ENCODE assay signal across 29 mouse cellular contexts in the genomic region with DNA sequence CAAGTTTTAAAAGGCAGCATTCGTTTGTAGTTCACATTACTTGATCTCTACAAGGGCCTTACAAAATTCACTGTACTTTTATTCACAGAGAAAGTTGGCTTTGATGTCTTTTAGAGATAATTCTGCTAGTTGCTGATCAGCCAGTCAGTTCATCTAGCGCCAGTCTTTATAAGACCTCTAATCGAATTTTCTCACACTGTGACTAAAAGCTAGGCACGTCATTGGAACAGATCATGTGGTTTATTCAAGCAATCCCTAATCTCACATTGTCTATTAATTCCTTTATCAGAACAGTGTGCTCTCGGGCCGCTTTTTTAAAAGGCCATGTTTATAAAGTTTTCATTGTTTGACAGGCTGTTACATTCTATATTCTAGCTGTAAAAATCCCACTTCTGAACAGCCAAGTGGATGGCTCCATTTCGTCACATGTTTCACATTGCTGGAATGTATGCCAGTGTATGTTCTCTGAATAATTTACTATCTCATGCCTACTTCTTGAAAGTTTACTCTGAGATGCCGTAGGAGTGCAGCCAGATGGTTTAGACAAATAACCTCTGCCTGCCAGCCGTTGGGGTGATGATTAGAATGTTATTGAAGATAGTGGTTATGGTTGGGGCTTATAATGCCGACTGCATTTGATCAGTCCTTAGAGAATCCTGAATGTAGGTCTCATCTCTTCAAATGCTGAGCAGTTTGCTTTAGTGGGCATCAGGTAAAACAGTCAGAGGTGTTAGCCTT. TPM values are rescaled to one million over a fixed set of nuclear protein-coding genes. Genes with fewer than 3 reads are reported as not detected.
DNase-seq lines count a peak whose midpoint lies in the region; ATAC-seq and TF ChIP-seq lines count a peak whose summit lies in the region.
"Had no signal": no experiment of that assay in that cellular context is flagged by ENCODE, and none has a peak within 500 bp of the region (broad histone marks: within the 10 kb centered on the region; RNA-seq: fewer than 3 reads in every experiment).

No protein-coding gene starts in this region.

- H3K9ac ChIP-seq in stomach, embryonic 15.5 days = no peak overlapping the region
- no peak overlapping the region for H3K9ac ChIP-seq in stomach, postnatal 0 days (ENCODE audit: low read length)
- H3K9ac ChIP-seq in liver, embryonic 15.5 days = no peak overlapping the region
- no peak overlapping the region for H3K9ac ChIP-seq in midbrain, embryonic 16.5 days (ENCODE audit: low read depth, low read length)
- H3K9ac ChIP-seq: forebrain, postnatal 0 days; limb, embryonic 12.5 days; midbrain, embryonic 15.5 days; neural tube, embryonic 13.5 days had no signal

- peak; percentile 28; the same call in 1 of the 2 replicates for ATAC-seq in stomach, embryonic 15.5 days (ENCODE audit: insufficient read depth, low FRiP score, low read depth)
- ATAC-seq in stomach, postnatal 0 days (ENCODE audit: low FRiP score, low TSS enrichment) = no peak
- ATAC-seq in erythroid progenitor cell, adult 5-6 weeks (replicated peaks; ENCODE audit: low FRiP score, poor library complexity, severe bottlenecking) = peak; percentile 83
- peak; percentile 82 for ATAC-seq in liver, embryonic 15.5 days (ENCODE audit: insufficient read depth)
- ATAC-seq in midbrain, embryonic 16.5 days = no peak
- ATAC-seq: activated CD4-positive, CD25-positive, alpha-beta regulatory T cell, adult 4 months; forebrain, postnatal 0 days; hindbrain, postnatal 0 days; intestine, embryonic 16.5 days; midbrain, embryonic 15.5 days had no signal

- no peak overlapping the region for H3K4me3 ChIP-seq in stomach, embryonic 15.5 days (replicated peaks)
- no peak overlapping the region for H3K4me3 ChIP-seq in stomach, postnatal 0 days (ENCODE audit: low read depth, low read length)
- no peak overlapping the region for H3K4me3 ChIP-seq in liver, embryonic 15.5 days (replicated peaks)
- H3K4me3 ChIP-seq in midbrain, embryonic 16.5 days (ENCODE audit: low read depth, low read length) = no peak overlapping the region
- H3K4me3 ChIP-seq: limb, embryonic 12.5 days; midbrain, embryonic 15.5 days; myocyte; neural tube, embryonic 13.5 days had no signal

- no peaks in the 10 kb centered on the region for H3K27me3 ChIP-seq in stomach, embryonic 15.5 days (replicated peaks)
- H3K27me3 ChIP-seq in stomach, postnatal 0 days (ENCODE audit: control insufficient read depth, insufficient read depth, low read length) = no peaks in the 10 kb centered on the region
- H3K27me3 ChIP-seq in liver, embryonic 15.5 days = no peaks in the 10 kb centered on the region
- H3K27me3 ChIP-seq in midbrain, embryonic 16.5 days (ENCODE audit: control insufficient read depth, insufficient read depth, low read depth, low read length) = no peaks in the 10 kb centered on the region
- H3K27me3 ChIP-seq: limb, embryonic 12.5 days; midbrain, embryonic 15.5 days; neural tube, embryonic 13.5 days had no signal

- no peak for DNase-seq in stomach, postnatal 0 days (ENCODE audit: low spot score)
- no peak for DNase-seq in adrenal gland, postnatal 36 days
- DNase-seq in thymus, postnatal 4 days = no peak
- no peak for DNase-seq in testis, postnatal 10 days (ENCODE audit: low spot score)
- DNase-seq: adrenal gland, postnatal 10 days; cerebellum, adult 11 months; cerebellum, postnatal 14 days; forebrain, postnatal 0 days; gastrocnemius, postnatal 14 days; heart, adult 11 months; heart, postnatal 10 days; kidney, adult 9 months; kidney, postnatal 25 days; lung, adult 2 months; lung, postnatal 36 days; right cerebral cortex, postnatal 4 days; thymus, postnatal 25 days had no signal

- H3K27ac ChIP-seq in stomach, embryonic 15.5 days = no peak overlapping the region
- no peak overlapping the region for H3K27ac ChIP-seq in stomach, postnatal 0 days (replicated peaks)
- peak overlapping the region; percentile 83 for H3K27ac ChIP-seq in liver, embryonic 15.5 days (replicated peaks)
- H3K27ac ChIP-seq in midbrain, embryonic 16.5 days (ENCODE audit: low read length) = no peak overlapping the region
- H3K27ac ChIP-seq: hindbrain, postnatal 0 days; limb, embryonic 12.5 days; neural tube, embryonic 13.5 days had no signal

- TF ChIP-seq CTCF in stomach, postnatal 0 days (IDR thresholded peaks at IDR 0.05; ENCODE audit: low read depth) = no peak

- H3K4me2 ChIP-seq in stomach, embryonic 15.5 days = no peak overlapping the region
- no peak overlapping the region for H3K4me2 ChIP-seq in stomach, postnatal 0 days (replicated peaks; ENCODE audit: low read depth)
- H3K4me2 ChIP-seq in liver, embryonic 15.5 days = peak overlapping the region; percentile 45
- no peak overlapping the region for H3K4me2 ChIP-seq in midbrain, embryonic 16.5 days (ENCODE audit: low read length)
- H3K4me2 ChIP-seq: heart, embryonic 11.5 days; limb, embryonic 12.5 days; midbrain, embryonic 15.5 days; neural tube, embryonic 13.5 days had no signal

- 57% methylated on average over 10 of the region's 10 CpGs for WGBS in stomach, embryonic 15.5 days
- WGBS in stomach, postnatal 0 days = 55% methylated on average over 10 of the region's 10 CpGs
- WGBS in liver, embryonic 15.5 days (ENCODE audit: insufficient replicate concordance) = 23% methylated on average over 10 of the region's 10 CpGs
- WGBS in midbrain, embryonic 16.5 days = 62% methylated on average over 10 of the region's 10 CpGs

- no peaks in the 10 kb centered on the region for H3K36me3 ChIP-seq in stomach, embryonic 15.5 days
- no peaks in the 10 kb centered on the region for H3K36me3 ChIP-seq in stomach, postnatal 0 days (ENCODE audit: control insufficient read depth, insufficient read depth, low read length)
- no peaks in the 10 kb centered on the region for H3K36me3 ChIP-seq in liver, embryonic 15.5 days (replicated peaks)
- peaks cover 5% of the 10 kb centered on the region; the same call in 1 of the 2 replicates for H3K36me3 ChIP-seq in midbrain, embryonic 16.5 days (ENCODE audit: control insufficient read depth, insufficient read depth, low read length)

- TF ChIP-seq EP300 in stomach, postnatal 0 days (optimal IDR thresholded peaks at IDR 0.05) = no peak

- no peaks in the 10 kb centered on the region for H3K4me1 ChIP-seq in stomach, embryonic 15.5 days
- no peaks in the 10 kb centered on the region; the same call in 1 of the 2 replicates for H3K4me1 ChIP-seq in stomach, postnatal 0 days (replicated peaks; ENCODE audit: control insufficient read depth, insufficient read depth)
- H3K4me1 ChIP-seq in liver, embryonic 15.5 days (replicated peaks) = peaks cover 53% of the 10 kb centered on the region
- 0 out of 2 replicates have a peak, but pooled peaks cover 2% of the 10 kb centered on the region for H3K4me1 ChIP-seq in midbrain, embryonic 16.5 days (ENCODE audit: control insufficient read depth, insufficient read depth, low read length)
- H3K4me1 ChIP-seq: limb, embryonic 12.5 days had no signal

- no peaks in the 10 kb centered on the region for H3K9me3 ChIP-seq in stomach, embryonic 15.5 days
- no peaks in the 10 kb centered on the region for H3K9me3 ChIP-seq in stomach, postnatal 0 days (ENCODE audit: control insufficient read depth, low read length)
- H3K9me3 ChIP-seq in liver, embryonic 15.5 days (replicated peaks) = no peaks in the 10 kb centered on the region
- no peaks in the 10 kb centered on the region for H3K9me3 ChIP-seq in midbrain, embryonic 16.5 days (replicated peaks; ENCODE audit: control insufficient read depth, low read length, poor library complexity, severe bottlenecking)
- H3K9me3 ChIP-seq: limb, embryonic 12.5 days; midbrain, embryonic 15.5 days; neural tube, embryonic 13.5 days had no signal

RNA-seq across cellular contexts. Expression of a gene that starts 14.1 kb away (rescaled TPM):
- 18.0 and 18.1 TPM in 2 replicates for polyA plus RNA-seq in stomach, embryonic 15.5 days (2015; fragmentation: Nextera tagmentation; extraction: Ambion mirVana)
- polyA plus RNA-seq in stomach, postnatal 0 days (2015; fragmentation: Nextera tagmentation; extraction: Ambion mirVana) = 31.2 and 31.8 TPM in 2 replicates
- 0.42 and 0.72 TPM in 2 replicates for total RNA-seq in erythroid progenitor cell, adult 5-6 weeks (2015; ENCODE audit: low replicate concordance)
- 0.51 TPM in 1 of 2 replicates, not detected in the other for total RNA-seq in erythroid progenitor cell, adult 5-6 weeks (2017; ENCODE audit: low replicate concordance)
- polyA plus RNA-seq in liver, embryonic 15.5 days (2015; fragmentation: Nextera tagmentation; extraction: Ambion mirVana) = not detected in 2 replicates
- 13.3 and 20.5 TPM in 2 replicates for polyA plus RNA-seq in midbrain, embryonic 16.5 days (2015; fragmentation: Nextera tagmentation; extraction: Ambion mirVana)
- under 1 TPM in 1 of 2 experiments, not detected in 1; 0.86 TPM for total RNA-seq in adrenal gland, postnatal 36 days (2021)
- total RNA-seq: gastrocnemius, postnatal 14 days had no signal

Comparison
In these comparisons a context has a peak if more than half of its experiments do, and no peak if none do; other contexts are left out.
1. ATAC-seq: peak in stomach, embryonic 15.5 days (single experiment), erythroid progenitor cell, adult 5-6 weeks (single experiment) and liver, embryonic 15.5 days (single experiment); none in stomach, postnatal 0 days (single experiment) and midbrain, embryonic 16.5 days (single experiment).
2. RNA of a gene that starts 14.1 kb away (polyA plus RNA-seq): 31.2 to 31.8 TPM in stomach, postnatal 0 days, 13.3 to 20.5 TPM in midbrain, embryonic 16.5 days and 18.0 to 18.1 TPM in stomach, embryonic 15.5 days; not detected in liver, embryonic 15.5 days; every median in the first group is over 10 times any median in the second.